Mouse (Mus musculus): ENCODE data around the gene Dusp22.

The Dusp22 gene

GRCm38 (mm10) chr13:30738310-30738840, 78.6 kb downstream of the Dusp22 start:
- ChIA-PET CTCF (no interaction called here), POLR2A (interaction anchor here in 1 of 4 experiments (0.8 kb wide), 1 partner anchor 876 kb away, joined by 4 read pairs; no protein-coding TSS in a partner anchor)

DNA sequence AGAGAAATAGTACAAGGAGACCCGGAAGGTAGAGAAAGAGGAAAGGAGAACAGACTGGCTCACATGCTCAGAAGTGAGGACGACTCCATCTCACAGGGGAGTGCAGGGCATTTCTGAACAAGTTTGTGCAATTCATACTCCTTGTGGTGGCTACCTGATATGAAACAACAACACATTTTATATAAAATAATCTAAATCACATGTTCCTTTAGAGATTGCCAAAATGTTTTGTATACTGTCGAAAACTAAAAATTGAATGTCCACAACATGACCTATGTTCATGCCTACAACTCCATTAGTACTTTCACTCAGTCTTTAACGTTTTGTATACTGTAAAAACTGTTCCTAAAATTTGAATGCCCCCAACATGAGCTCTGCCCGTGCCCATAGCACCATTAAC, 81.4 kb downstream of the Dusp22 start:
- ChIA-PET CTCF (interaction anchor here in 1 of 4 experiments (0.7 kb wide), 1 partner anchor 213 kb away, joined by 4 read pairs; no protein-coding TSS in a partner anchor), POLR2A (interaction anchor here in 1 of 4 experiments (0.6 kb wide), 1 partner anchor 404 kb away, joined by 6 read pairs; no protein-coding TSS in a partner anchor)

GRCm38 (mm10) chr13:30742411-30742970, 82.7 kb downstream of the Dusp22 start:
- CTCF ChIA-PET, result no interaction called here
- POLR2A ChIA-PET, result interaction anchor here in 1 of 4 experiments (0.9 kb wide), 1 partner anchor 12 kb away, joined by 4 read pairs; no protein-coding TSS in a partner anchor

GRCm38 (mm10) chr13:30745121-30745520, 85.3 kb downstream of the Dusp22 start:
- POLR2A ChIA-PET, result no interaction called here
- CTCF ChIA-PET, result no interaction called here

GRCm38 (mm10) chr13:30747068-30747467, 87.3 kb downstream of the Dusp22 start:
- POLR2A ChIA-PET, result interaction anchor here in 1 of 4 experiments (0.6 kb wide), 1 partner anchor 1862 kb away, joined by 7 read pairs; no protein-coding TSS in a partner anchor

GRCm38 (mm10) chr13:30747504-30747903, 87.7 kb downstream of the Dusp22 start:
- ChIA-PET POLR2A (no interaction called here), CTCF (no interaction called here)

More at GRCm38 (mm10) chr13:30747068-30747467, 87.3 kb downstream of the Dusp22 start:
- CTCF ChIA-PET, result no interaction called here

GRCm38 (mm10) chr13:30748321-30748720, 88.5 kb downstream of the Dusp22 start:
- CTCF ChIA-PET, result interaction anchor here in 1 of 4 experiments (0.5 kb wide), 1 partner anchor 132 kb away, joined by 3 read pairs; no protein-coding TSS in a partner anchor
- POLR2A ChIA-PET, result interaction anchor here in 1 of 4 experiments (0.6 kb wide), 1 partner anchor 1196 kb away, joined by 4 read pairs; no protein-coding TSS in a partner anchor

- POLR2A ChIA-PET, result interaction anchor here in 1 of 4 experiments (0.9 to 1.1 kb wide), 2 partner anchors 9 to 12 kb away, joined by 3 read pairs; no protein-coding TSS in a partner anchor
- CTCF ChIA-PET, result interaction anchor here in 1 of 4 experiments (0.5 kb wide), 1 partner anchor 131 kb away, joined by 3 read pairs; no protein-coding TSS in a partner anchor
Observed at GRCm38 (mm10) chr13:30749021-30749556, 89.3 kb downstream of the Dusp22 start, which contains the start of gene Irf4. Irf4 (plus strand) TSS chr13:30749226.

- POLR2A ChIA-PET, result interaction anchor here in 1 of 4 experiments (0.6 to 1.1 kb wide), 3 partner anchors 10 to 189 kb away, joined by 3 to 4 read pairs (median 3); no protein-coding TSS in a partner anchor
Observed at GRCm38 (mm10) chr13:30749557-30750141, 89.8 kb downstream of the Dusp22 start.

GRCm38 (mm10) chr13:30750461-30751303, 90.9 kb downstream of the Dusp22 start:
- ChIA-PET CTCF (interaction anchor here in 1 of 4 experiments (0.6 kb wide), 1 partner anchor 117 kb away, joined by 3 read pairs; no protein-coding TSS in a partner anchor), POLR2A (interaction anchor here in 1 of 4 experiments (1.1 kb wide), 1 partner anchor 11 kb away, joined by 3 read pairs; no protein-coding TSS in a partner anchor)

More at GRCm38 (mm10) chr13:30749557-30750141, 89.8 kb downstream of the Dusp22 start:
- CTCF ChIA-PET, result interaction anchor here in 1 of 4 experiments (0.6 kb wide), 2 partner anchors 116 to 785 kb away, joined by 3 read pairs; no protein-coding TSS in a partner anchor

DNA sequence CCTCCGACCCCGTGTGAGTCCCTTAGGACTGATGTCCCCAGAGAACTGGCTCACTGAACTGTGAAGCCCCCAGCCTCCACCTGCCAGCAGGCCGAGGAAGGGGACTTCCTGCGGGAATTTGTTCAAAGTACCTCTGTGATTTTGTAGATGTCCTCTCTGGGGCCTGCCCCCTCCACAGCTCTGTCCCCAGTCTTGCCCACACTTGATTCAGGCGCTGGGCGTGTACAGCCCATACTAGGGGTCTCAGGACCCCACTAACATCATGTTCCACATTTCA, 91.4 kb downstream of the Dusp22 start:
- POLR2A ChIA-PET, result no interaction called here

DNA sequence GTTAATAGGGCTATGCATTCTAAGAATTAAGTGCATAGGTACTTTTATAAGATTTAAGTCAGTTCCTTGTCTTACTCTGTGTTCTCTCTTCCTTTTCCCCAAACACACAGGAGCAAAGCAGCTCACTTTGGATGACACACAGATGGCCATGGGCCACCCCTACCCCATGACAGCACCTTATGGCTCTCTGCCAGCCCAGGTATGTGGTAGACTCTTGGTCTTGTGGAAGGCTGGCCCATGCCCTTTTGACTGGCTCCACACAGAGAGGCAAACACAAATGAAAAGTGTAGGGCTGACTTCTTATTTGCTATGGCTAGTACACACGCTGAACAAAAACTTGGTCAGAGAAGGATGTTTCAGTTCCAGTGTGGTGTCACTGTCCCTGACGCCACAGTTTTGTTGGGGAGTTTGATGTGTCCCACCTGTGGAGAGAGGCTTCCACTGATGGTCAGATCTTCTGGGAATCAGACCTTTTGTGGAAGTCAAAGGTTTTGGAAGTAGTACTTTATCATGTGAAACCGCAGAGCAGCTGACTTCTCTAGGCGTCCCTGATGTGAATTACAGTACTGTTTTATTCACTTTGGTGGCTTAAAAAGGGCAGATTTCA, 92.9 kb downstream of the Dusp22 start:
- ChIA-PET CTCF (no interaction called here), POLR2A (no interaction called here)

More for the DNA sequence above, 91.4 kb downstream of the Dusp22 start:
- CTCF ChIA-PET, result no interaction called here

DNA sequence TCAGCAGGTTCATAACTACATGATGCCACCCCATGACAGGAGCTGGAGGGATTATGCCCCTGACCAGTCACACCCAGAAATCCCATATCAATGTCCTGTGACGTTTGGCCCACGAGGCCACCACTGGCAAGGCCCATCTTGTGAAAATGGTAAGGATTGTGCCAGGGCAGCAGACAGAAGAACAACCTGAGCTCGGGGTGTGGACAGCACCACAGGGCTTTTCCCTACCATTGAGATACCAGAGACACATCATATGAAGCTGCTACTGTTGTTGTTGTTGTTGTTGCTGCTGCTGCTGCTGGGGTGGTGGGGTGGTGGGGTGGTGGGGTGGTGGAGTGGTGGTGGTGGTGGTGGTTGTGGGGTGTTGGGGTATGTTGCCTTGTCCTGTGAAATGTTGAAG, 93.6 kb downstream of the Dusp22 start:
- CTCF ChIA-PET, result no interaction called here
- POLR2A ChIA-PET, result no interaction called here

DNA sequence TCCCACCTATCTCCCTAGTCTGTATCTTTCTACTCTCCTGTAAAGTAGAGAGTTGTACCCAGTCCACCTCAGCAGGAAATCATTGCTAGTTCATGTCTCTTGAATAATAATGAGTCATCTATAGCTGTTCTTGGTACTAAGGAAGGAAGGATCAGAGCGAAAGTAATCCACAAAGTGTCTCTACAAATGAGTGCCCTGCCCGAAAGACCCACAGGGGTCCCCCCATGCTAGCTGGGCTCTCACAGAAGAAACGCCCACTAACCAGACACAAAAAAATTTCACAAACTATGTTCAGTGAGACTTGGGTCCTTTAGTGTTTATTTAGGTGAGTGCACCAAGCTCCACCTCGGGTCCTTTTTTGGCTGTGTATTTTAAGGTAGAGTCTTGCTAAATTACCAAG, 94.3 kb downstream of the Dusp22 start:
- ChIA-PET POLR2A (no interaction called here), CTCF (no interaction called here)

DNA sequence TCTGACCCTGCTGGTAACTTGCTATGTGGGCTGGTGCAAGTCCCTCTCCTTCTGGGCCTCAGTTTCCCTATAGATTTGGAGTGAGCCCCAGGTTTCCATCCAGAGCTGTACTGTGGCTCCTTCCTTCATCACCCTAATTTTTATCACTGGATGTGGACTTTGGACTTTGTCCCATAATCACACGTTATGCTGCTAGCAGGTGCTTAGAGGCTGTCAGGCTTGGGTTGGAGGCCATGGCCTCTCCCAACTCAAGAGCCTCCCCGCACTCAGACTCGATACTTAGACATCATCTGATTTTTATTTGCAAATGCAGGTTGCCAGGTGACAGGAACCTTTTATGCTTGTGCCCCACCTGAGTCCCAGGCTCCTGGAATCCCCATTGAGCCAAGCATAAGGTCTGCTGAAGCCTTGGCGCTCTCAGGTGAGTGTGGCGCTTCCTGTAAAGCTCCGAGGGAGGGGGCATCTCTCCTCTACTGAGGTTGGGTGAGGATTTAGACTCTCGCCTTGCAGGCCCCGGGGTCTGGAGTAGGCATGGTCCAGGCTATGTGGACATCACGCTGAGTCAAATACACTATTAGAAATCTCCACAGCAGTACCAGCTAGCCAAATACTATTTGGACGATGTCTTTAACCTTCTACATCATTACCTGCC, 95.2 kb downstream of the Dusp22 start:
- ChIA-PET POLR2A (no interaction called here), CTCF (no interaction called here)

GRCm38 (mm10) chr13:30755577-30755976, 95.8 kb downstream of the Dusp22 start:
- ChIA-PET CTCF (no interaction called here), POLR2A (no interaction called here)

GRCm38 (mm10) chr13:30755998-30756639, 96.3 kb downstream of the Dusp22 start:
- ChIA-PET POLR2A (no interaction called here), CTCF (no interaction called here)

Measured in embryonic stem cell, embryonic (primary cell).